Mouse (Mus musculus): Measurements from ENCODE around the gene Spdye4a.

GRCm38 (mm10) chr5:143252791-143253185, 26.1 kb upstream of the Spdye4a start:
- TF ChIP-seq CTCF (IDR thresholded peaks at IDR 0.05; ENCODE audit: extremely low read depth, insufficient read depth, insufficient read length, insufficient replicate concordance) (no peak), POLR2A (IDR thresholded peaks at IDR 0.05; ENCODE audit: low read depth, low read length) (no peak)

Data from spleen, adult 2 months (tissue).